Mouse (Mus musculus) CH12.LX (cell line): ENCODE results near the gene Sirt5. TPM values are rescaled to one million over a fixed set of nuclear protein-coding genes. Genes with fewer than 3 reads are reported as not detected.

Experiments used
- DNase-seq: peaks from one replicate; pipeline ENCODE4 v3.0.0-alpha.2; 2013; ENCODE audit errors: extremely low read depth
- H3K27ac ChIP-seq: 2 replicates; pipeline ENCODE4 v1.5.1; 2012; ENCODE audit warnings: low read depth, mild to moderate bottlenecking, control low read depth, moderate library complexity; ENCODE audit not compliant: insufficient read depth
- H3K27me3 ChIP-seq: replicated peaks from 2 replicates; pipeline ENCODE3; 2012; ENCODE audit warnings: inconsistent platforms
- H3K36me3 ChIP-seq, 2 experiments: replicated peaks in 1 of 2; 2 replicates each; pipeline versions ENCODE3 to v1.6.1; 2012; ENCODE audit warnings: inconsistent platforms in 1 of 2, low read length in 1 of 2, mild to moderate bottlenecking in 1 of 2, mixed read lengths in 1 of 2, moderate library complexity in 1 of 2; ENCODE audit not compliant: control insufficient read depth in 1 of 2, insufficient read depth in 1 of 2
- H3K4me1 ChIP-seq, 2 experiments: 2 replicates each; pipeline ENCODE4 v1.6.1; 2012; ENCODE audit warnings: inconsistent platforms in 1 of 2, moderate library complexity in 1 of 2; ENCODE audit not compliant: insufficient read depth in 2 of 2, control insufficient read depth in 1 of 2
- H3K4me2 ChIP-seq: 2 replicates; pipeline ENCODE4 v1.6.1; 2012; ENCODE audit warnings: low read depth, mild to moderate bottlenecking, control low read depth; ENCODE audit not compliant: poor library complexity, insufficient read depth, severe bottlenecking
- H3K4me3 ChIP-seq, 3 experiments: fragments of 150-350 bp in 1 of 3; sonication (generic) in 1 of 3; replicated peaks in 1 of 3; 2 replicates each; pipeline versions ENCODE3 to v1.5.1; 2011 to 2012; ENCODE audit warnings: low read depth in 2 of 3, low read length in 2 of 3, mild to moderate bottlenecking in 2 of 3, moderate library complexity in 2 of 3, control low read depth in 1 of 3, improper control_type of control experiment in 1 of 3, inconsistent platforms in 1 of 3, mixed read lengths in 1 of 3; ENCODE audit not compliant: poor library complexity in 1 of 3
- H3K79me2 ChIP-seq: replicated peaks from 2 replicates; pipeline ENCODE4 v1.6.1; 2012; ENCODE audit warnings: mild to moderate bottlenecking, moderate library complexity; ENCODE audit not compliant: control insufficient read depth, poor library complexity, insufficient read depth, severe bottlenecking; ENCODE audit errors: extremely low read depth
- H3K9ac ChIP-seq: 2 replicates; pipeline ENCODE4 v1.6.1; 2012; ENCODE audit warnings: low read depth, mild to moderate bottlenecking, control low read depth, moderate library complexity; ENCODE audit not compliant: insufficient read depth
- H3K9me3 ChIP-seq: replicated peaks from 2 replicates; pipeline ENCODE3; 2012; ENCODE audit warnings: low read length, inconsistent platforms, mixed read lengths
- BHLHE40 ChIP-seq: IDR thresholded peaks from 2 replicates; pipeline ENCODE4 v1.6.1; 2011; ENCODE audit warnings: mild to moderate bottlenecking, low read depth, low read length, improper control_type of control experiment
- CHD1 ChIP-seq: IDR thresholded peaks from 2 replicates; pipeline ENCODE4 v1.6.1; 2012; ENCODE audit warnings: low read depth, low read length, improper control_type of control experiment, inconsistent platforms
- CHD2 ChIP-seq: IDR thresholded peaks from 2 replicates; pipeline ENCODE4 v1.6.1; 2011; ENCODE audit warnings: low read length, improper control_type of control experiment
- CTCF ChIP-seq, 2 experiments: IDR thresholded peaks in 1 of 2; conservative IDR thresholded peaks in 1 of 2; 2 replicates each; pipeline ENCODE4 v1.5.1; 2011 to 2012; ENCODE audit warnings: low read depth in 2 of 2, low read length in 2 of 2, improper control_type of control experiment in 1 of 2, inconsistent platforms in 1 of 2, mild to moderate bottlenecking in 1 of 2, moderate library complexity in 1 of 2
- E2F4 ChIP-seq: IDR thresholded peaks from 2 replicates; pipeline ENCODE4 v1.6.1; 2011; ENCODE audit warnings: low read depth, low read length, improper control_type of control experiment; ENCODE audit not compliant: insufficient replicate concordance
- ELF1 ChIP-seq: IDR thresholded peaks from 2 replicates; pipeline ENCODE4 v1.6.1; 2014; ENCODE audit warnings: low read depth, mild to moderate bottlenecking, inconsistent platforms, low read length, improper control_type of control experiment
- EP300 ChIP-seq: IDR thresholded peaks from 2 replicates; pipeline ENCODE4 v1.6.1; 2011; ENCODE audit warnings: low read length, improper control_type of control experiment
- ETS1 ChIP-seq: conservative IDR thresholded peaks from 2 replicates; pipeline ENCODE4 v1.6.1; 2012; ENCODE audit warnings: low read depth, mild to moderate bottlenecking, inconsistent platforms, low read length, improper control_type of control experiment, moderate library complexity
- GABPA ChIP-seq: IDR thresholded peaks from 2 replicates; pipeline ENCODE4 v1.6.1; 2012; ENCODE audit warnings: low read depth, low read length, improper control_type of control experiment, inconsistent platforms; ENCODE audit not compliant: insufficient replicate concordance
- HCFC1 ChIP-seq: IDR thresholded peaks from 2 replicates; pipeline ENCODE4 v1.6.1; 2012; ENCODE audit warnings: low read depth, mild to moderate bottlenecking, inconsistent platforms, low read length, improper control_type of control experiment
- IRF4 ChIP-seq: IDR thresholded peaks from 2 replicates; pipeline ENCODE4 v1.6.1; 2014; ENCODE audit warnings: low read depth, mild to moderate bottlenecking, inconsistent platforms, low read length, improper control_type of control experiment
- JUN ChIP-seq: IDR thresholded peaks from 2 replicates; pipeline ENCODE4 v1.6.1; 2011; ENCODE audit warnings: low read depth, mild to moderate bottlenecking, low read length, improper control_type of control experiment, moderate library complexity; ENCODE audit not compliant: insufficient read depth
- JUND ChIP-seq: conservative IDR thresholded peaks from 2 replicates; pipeline ENCODE4 v1.6.1; 2011; ENCODE audit warnings: low read depth, low read length, improper control_type of control experiment
- KAT2A ChIP-seq: IDR thresholded peaks from 2 replicates; pipeline ENCODE4 v1.6.1; 2012; ENCODE audit warnings: low read length, improper control_type of control experiment, inconsistent platforms; ENCODE audit not compliant: insufficient replicate concordance
- MAFK ChIP-seq: IDR thresholded peaks from 2 replicates; pipeline ENCODE4 v1.6.1; 2011; ENCODE audit warnings: low read length, improper control_type of control experiment; ENCODE audit not compliant: insufficient replicate concordance
- MAX ChIP-seq: IDR thresholded peaks from 2 replicates; pipeline ENCODE4 v1.6.1; 2011; ENCODE audit warnings: low read length, improper control_type of control experiment
- MAZ ChIP-seq: IDR thresholded peaks from 2 replicates; pipeline ENCODE4 v1.6.1; 2012; ENCODE audit warnings: low read depth, mild to moderate bottlenecking, inconsistent platforms, low read length, improper control_type of control experiment, moderate library complexity
- MEF2A ChIP-seq: IDR thresholded peaks from 2 replicates; pipeline ENCODE4 v1.6.1; 2014; ENCODE audit warnings: low read depth, mild to moderate bottlenecking, inconsistent platforms, low read length, improper control_type of control experiment, borderline replicate concordance
- MXI1 ChIP-seq: IDR thresholded peaks from 2 replicates; pipeline ENCODE4 v1.6.1; 2011; ENCODE audit warnings: mild to moderate bottlenecking, low read depth, low read length, improper control_type of control experiment
- MYC ChIP-seq: IDR thresholded peaks from 2 replicates; pipeline ENCODE4 v1.6.1; 2011; ENCODE audit warnings: low read depth, mild to moderate bottlenecking, improper control_type of control experiment, low read length
- NELFE ChIP-seq: IDR thresholded peaks from 2 replicates; pipeline ENCODE4 v1.6.1; 2011; ENCODE audit warnings: low read depth, low read length, improper control_type of control experiment
- NRF1 ChIP-seq: IDR thresholded peaks from 2 replicates; pipeline ENCODE4 v1.6.1; 2014; ENCODE audit warnings: low read depth, mild to moderate bottlenecking, inconsistent platforms, low read length, improper control_type of control experiment, moderate library complexity
- PAX5 ChIP-seq: IDR thresholded peaks from 2 replicates; pipeline ENCODE4 v1.6.1; 2012; ENCODE audit warnings: low read length, inconsistent platforms, mixed read lengths
- POLR2A ChIP-seq: IDR thresholded peaks from 2 replicates; pipeline ENCODE4 v1.6.1; 2011; ENCODE audit warnings: low read depth, mild to moderate bottlenecking, improper control_type of control experiment, low read length
- POLR2AphosphoS2 ChIP-seq: IDR thresholded peaks from 2 replicates; pipeline ENCODE4 v1.6.1; 2011; ENCODE audit warnings: low read depth, low read length, improper control_type of control experiment
- RAD21 ChIP-seq: IDR thresholded peaks from 2 replicates; pipeline ENCODE4 v1.6.1; 2011; ENCODE audit warnings: low read depth, mild to moderate bottlenecking, low read length, improper control_type of control experiment, moderate library complexity
- RCOR1 ChIP-seq: conservative IDR thresholded peaks from 2 replicates; pipeline ENCODE4 v1.6.1; 2012; ENCODE audit warnings: low read depth, mild to moderate bottlenecking, inconsistent platforms, low read length, improper control_type of control experiment
- SIN3A ChIP-seq: IDR thresholded peaks from 2 replicates; pipeline ENCODE4 v1.6.1; 2012; ENCODE audit warnings: low read length, improper control_type of control experiment, inconsistent platforms
- SMC3 ChIP-seq: IDR thresholded peaks from 2 replicates; pipeline ENCODE4 v1.6.1; 2011; ENCODE audit warnings: low read depth, low read length, improper control_type of control experiment
- TBP ChIP-seq: conservative IDR thresholded peaks from 2 replicates; pipeline ENCODE4 v1.6.1; 2011; ENCODE audit warnings: low read depth, low read length, improper control_type of control experiment
- TCF12 ChIP-seq: IDR thresholded peaks from 2 replicates; pipeline ENCODE4 v1.6.1; 2014; ENCODE audit warnings: low read depth, mild to moderate bottlenecking, inconsistent platforms, low read length, improper control_type of control experiment
- UBTF ChIP-seq: IDR thresholded peaks from 2 replicates; pipeline ENCODE4 v1.6.1; 2012; ENCODE audit warnings: low read depth, mild to moderate bottlenecking, inconsistent platforms, low read length, improper control_type of control experiment, moderate library complexity
- USF1 ChIP-seq: IDR thresholded peaks from 2 replicates; pipeline ENCODE4 v1.6.1; 2014; ENCODE audit warnings: low read depth, mild to moderate bottlenecking, inconsistent platforms, low read length, improper control_type of control experiment
- USF2 ChIP-seq: conservative IDR thresholded peaks from 2 replicates; pipeline ENCODE4 v1.6.1; 2011; ENCODE audit warnings: low read depth, low read length, improper control_type of control experiment
- ZC3H11A ChIP-seq: IDR thresholded peaks from 2 replicates; pipeline ENCODE4 v1.6.1; 2012; ENCODE audit warnings: low read depth, mild to moderate bottlenecking, inconsistent platforms, low read length, improper control_type of control experiment
- ZKSCAN1 ChIP-seq: IDR thresholded peaks from 2 replicates; pipeline ENCODE4 v1.6.1; 2012; ENCODE audit warnings: low read depth, inconsistent platforms, low read length, improper control_type of control experiment, borderline replicate concordance
- ZMIZ1 ChIP-seq: IDR thresholded peaks from 2 replicates; pipeline ENCODE4 v1.6.1; 2012; ENCODE audit warnings: low read depth, mild to moderate bottlenecking, inconsistent platforms, low read length, improper control_type of control experiment
- ZNF384 ChIP-seq: IDR thresholded peaks from 2 replicates; pipeline ENCODE4 v1.6.1; 2012; ENCODE audit warnings: low read depth, low read length, improper control_type of control experiment, inconsistent platforms
- dilution Hi-C: fragments of 300-500 bp; cut with MboI; formaldehyde crosslinking; loops from 2 replicates; pipeline ENCODE4 v1.14.3; 2020; ENCODE audit warnings: low sequenced_read_pairs; ENCODE audit not compliant: extremely low pct_unique_long_range_greater_than_20kb, extremely low pct_ligation_motif_present
- in situ Hi-C: fragments of 300-500 bp; cut with MboI; formaldehyde crosslinking; loops from 3 replicates; pipeline ENCODE4 v1.14.3; 2019; ENCODE audit warnings: low sequenced_read_pairs, low pct_ligation_motif_present, low pct_unique_long_range_greater_than_20kb, mixed read lengths
- polyA plus RNA-seq: library from polyadenylated mRNA; unstranded; fragments of >175 nt; gene quantifications from 2 replicates; pipeline ENCODE4 v1.2.1, GENCODE M21; 2012; ENCODE audit warnings: low read depth; ENCODE audit not compliant: insufficient read length
- total RNA-seq, 2 experiments: library from RNA; depleted of rRNA; stranded (reverse); fragments of 300-350 nt in 1 of 2; fragments of >200 nt in 1 of 2; gene quantifications; 2 replicates each; pipeline ENCODE4 v1.2.3; 2012 to 2014

The Sirt5 gene
- total and polyA plus RNA-seq, 3 experiments, result 8.2 to 11.3 (median 9.3) TPM

DNA sequence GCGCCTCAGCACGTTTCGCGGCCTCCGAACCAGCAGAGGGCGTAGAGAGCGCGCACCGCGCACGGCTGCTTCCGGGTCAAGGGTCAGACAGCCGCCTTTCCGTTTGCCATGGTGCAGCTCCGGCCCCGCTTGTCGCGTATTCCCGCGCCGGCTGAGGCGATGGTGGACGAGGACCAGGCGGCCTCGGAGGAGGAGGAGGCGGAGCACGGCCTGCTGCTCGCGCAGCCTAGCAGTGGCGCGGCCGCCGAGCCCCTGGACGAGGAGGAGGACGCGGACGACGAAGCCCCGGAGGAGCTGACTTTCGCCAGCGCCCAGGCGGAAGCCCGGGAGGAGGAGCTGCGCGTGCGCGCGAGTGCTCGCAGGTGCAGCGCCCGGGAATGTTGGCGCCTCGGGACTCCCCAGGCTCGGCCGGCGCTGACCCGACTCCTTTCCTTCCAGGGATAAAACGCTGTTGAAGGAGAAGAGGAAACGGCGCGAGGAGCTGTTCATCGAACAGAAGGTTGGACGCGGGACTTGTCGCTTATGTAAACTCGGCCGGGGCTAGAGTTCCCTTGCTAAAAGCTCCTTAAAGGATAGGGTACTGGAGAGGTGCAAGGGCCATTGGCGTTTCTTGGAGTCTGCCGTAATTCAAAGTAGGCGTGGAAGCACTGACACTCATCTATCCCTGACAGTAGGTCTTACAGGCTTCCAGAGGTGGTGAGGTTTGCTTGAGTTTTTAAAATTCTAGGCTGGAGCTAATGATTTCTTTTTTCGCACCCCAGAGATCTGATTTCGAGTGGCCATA is 33.2 kb downstream of the Sirt5 start, which contains the start of gene Nol7:
TSS of gene Nol7 (plus strand) at position 94 of the 784 bp plus-strand sequence.
- H3K36me3 ChIP-seq, result peaks cover 16 to 46% of the 10 kb centered on the region in 2 experiments
- peaks cover 7 to 25% of the 10 kb centered on the region in 2 experiments; a peak in 3 of 4 replicates for H3K4me1 ChIP-seq
- DNase-seq, result peak; percentile 89
- H3K4me3 ChIP-seq, result peak within 1 kb of the TSS; percentile 80 to 81 (median 81)
- in situ Hi-C loops, result no loop called here
- dilution Hi-C loops, result no loop called here
- TF ChIP-seq SIN3A (no peak), KAT2A (no peak), CHD1 (no peak), ZKSCAN1 (no peak), TBP (no peak), BHLHE40 (no peak), ETS1 (no peak), HCFC1 (peak; percentile 91), JUND (no peak), USF2 (no peak), MAZ (no peak), E2F4 (no peak), ZC3H11A (no peak), MEF2A (no peak), MYC (no peak), TCF12 (no peak; the same call in 1 of the 2 replicates), RCOR1 (no peak), PAX5 (no peak), ZMIZ1 (peak; percentile 87; the same call in 1 of the 2 replicates), ELF1 (peak; percentile 89), POLR2AphosphoS2 (peak; percentile 92), CTCF (conservative IDR thresholded peaks at IDR 0.05 in 1 of 2, IDR thresholded peaks at IDR 0.05 in 1 of 2; ENCODE audit: low read depth in 2 of 2, low read length in 2 of 2) (peak in 1 of 2 experiments; percentile 81; a peak in 2 of 4 replicates), CHD2 (no peak), EP300 (no peak), UBTF (0 out of 2 replicates have a peak, but pooled peaks have one; percentile 36), GABPA (no peak), NRF1 (peak; percentile 83), USF1 (no peak), JUN (no peak), MAFK (no peak), ZNF384 (no peak), POLR2A (peak; percentile 87), MAX (no peak), SMC3 (no peak), NELFE (no peak), MXI1 (no peak; the same call in 1 of the 2 replicates), IRF4 (peak; percentile 75; the same call in 1 of the 2 replicates), RAD21 (no peak)
- H3K79me2 ChIP-seq, result peaks cover 15% of the 10 kb centered on the region
- peak within 1 kb of the TSS; percentile 79 for H3K27ac ChIP-seq
- H3K9ac ChIP-seq, result peak within 1 kb of the TSS; percentile 84
- H3K4me2 ChIP-seq, result peak within 1 kb of the TSS; percentile 90
- H3K27me3 ChIP-seq, result no peaks in the 10 kb centered on the region
- no peaks in the 10 kb centered on the region for H3K9me3 ChIP-seq
